Mouse (Mus musculus) embryonic facial prominence, embryonic 11.5 days (tissue): ENCODE measurements at regions not wholly inside any gene's neighbourhood (a gene's known extent, or its start where the extent isn't known, plus 50 kb on each side); places are given as distances from the start of the nearest gene placed in this dataset.
A peak's percentile ranks its signal among the peaks of the same experiment; 100 is the strongest.

Experiments used
- ATAC-seq: fragments of 200-750 bp; cut with Nextera tagmentation; replicated peaks from 2 replicates; pipeline ENCODE4 v1.8.0; 2017; ENCODE audit warnings: low read depth; ENCODE audit not compliant: insufficient number of reproducible peaks, low FRiP score, low TSS enrichment
- DNase-seq: peaks from one replicate; pipeline ENCODE4 v3.0.0-alpha.2; 2015; ENCODE audit warnings: low spot score
- H3K27ac ChIP-seq: fragments of 300-500 bp; sonication (generic); replicated peaks from 2 replicates; pipeline ENCODE4 v1.5.1; 2014; ENCODE audit warnings: mild to moderate bottlenecking, low read depth, low read length, control low read depth
- H3K27me3 ChIP-seq: fragments of 300-500 bp; sonication (generic); 2 replicates; pipeline ENCODE4 v1.6.1; 2014; ENCODE audit warnings: mild to moderate bottlenecking, low read length, moderate library complexity, mixed read lengths; ENCODE audit not compliant: control insufficient read depth, insufficient read depth
- H3K36me3 ChIP-seq: fragments of 300-500 bp; sonication (generic); replicated peaks from 2 replicates; pipeline ENCODE4 v1.6.1; 2014; ENCODE audit warnings: low read depth, mild to moderate bottlenecking, low read length, moderate library complexity, mixed read lengths; ENCODE audit not compliant: control insufficient read depth, insufficient read depth
- H3K4me1 ChIP-seq: fragments of 300-500 bp; sonication (generic); 2 replicates; pipeline ENCODE4 v1.6.1; 2014; ENCODE audit warnings: low read length, mixed read lengths; ENCODE audit not compliant: control insufficient read depth, insufficient read depth
- H3K4me2 ChIP-seq: fragments of 300-500 bp; sonication (generic); 2 replicates; pipeline ENCODE4 v1.6.1; 2014; ENCODE audit warnings: low read depth, mild to moderate bottlenecking, control low read depth, low read length, moderate library complexity
- H3K4me3 ChIP-seq: fragments of 300-500 bp; sonication (generic); 2 replicates; pipeline ENCODE4 v1.5.1; 2014; ENCODE audit warnings: low read depth, low read length, control low read depth
- H3K9ac ChIP-seq: fragments of 300-500 bp; sonication (generic); replicated peaks from 2 replicates; pipeline ENCODE4 v1.6.1; 2014; ENCODE audit warnings: mild to moderate bottlenecking, control low read depth, low read length
- H3K9me3 ChIP-seq: fragments of 300-500 bp; sonication (generic); replicated peaks from 2 replicates; pipeline ENCODE4 v1.6.1; 2016; ENCODE audit warnings: mild to moderate bottlenecking, low read length, inconsistent platforms, mixed read lengths; ENCODE audit not compliant: control insufficient read depth
- WGBS: fragments of 180-500 bp; shearing (Covaris S2); extraction: QIAGEN DNeasy Blood & Tissue Kit; methylation state at CpG from one replicate; pipeline ENCODE4 v1.1.7; 2014; 5-methylcytosine and 5-hydroxymethylcytosine counted together

- no peaks in the 10 kb centered on the region for H3K4me1 ChIP-seq
- no peak overlapping the region for H3K4me2 ChIP-seq
- 52% methylated on average over 12 of the region's 12 CpGs for WGBS
- ATAC-seq (peak; percentile 61; the same call in 1 of the 2 replicates), DNase-seq (peak; percentile 4)
- no peaks in the 10 kb centered on the region for H3K36me3 ChIP-seq
- H3K9me3 ChIP-seq: no peaks in the 10 kb centered on the region
- no peak overlapping the region for H3K27ac ChIP-seq
- H3K27me3 ChIP-seq: no peaks in the 10 kb centered on the region
- no peak overlapping the region for H3K9ac ChIP-seq
- no peak overlapping the region for H3K4me3 ChIP-seq
Measured at GRCm38 (mm10) chr2:117439372-117440183, 96.8 kb upstream of the Rasgrp1 start.

GRCm38 (mm10) chr2:117440801-117441281 lies 98.0 kb upstream of the Rasgrp1 start:
- ATAC-seq (no peak), DNase-seq (no peak)
- Histone ChIP-seq H3K4me3 (no peak overlapping the region), H3K9me3 (no peaks in the 10 kb centered on the region), H3K27me3 (no peaks in the 10 kb centered on the region), H3K4me2 (no peak overlapping the region), H3K36me3 (no peaks in the 10 kb centered on the region), H3K27ac (no peak overlapping the region), H3K9ac (no peak overlapping the region), H3K4me1 (no peaks in the 10 kb centered on the region)
- 82% methylated on average over 7 of the region's 7 CpGs for WGBS

GRCm38 (mm10) chr2:117442862-117443261 lies 100.1 kb upstream of the Rasgrp1 start:
- H3K9me3 ChIP-seq: no peaks in the 10 kb centered on the region
- no peak overlapping the region for H3K4me3 ChIP-seq
- H3K4me1 ChIP-seq: no peaks in the 10 kb centered on the region
- H3K36me3 ChIP-seq: no peaks in the 10 kb centered on the region
- no peak overlapping the region for H3K9ac ChIP-seq
- no peak overlapping the region for H3K4me2 ChIP-seq
- ATAC-seq: no peak
- no peak for DNase-seq
- 73% methylated on average over 4 of the region's 4 CpGs for WGBS
- H3K27me3 ChIP-seq: no peaks in the 10 kb centered on the region
- no peak overlapping the region for H3K27ac ChIP-seq

- 32% methylated on average over 5 of the region's 5 CpGs for WGBS
- peak; percentile 30 for DNase-seq
Measured at GRCm38 (mm10) chr2:117444671-117445070, 101.9 kb upstream of the Rasgrp1 start.

GRCm38 (mm10) chr2:117446876-117447275 lies 104.1 kb upstream of the Rasgrp1 start:
- H3K4me3 ChIP-seq: no peak overlapping the region
- no peaks in the 10 kb centered on the region for H3K27me3 ChIP-seq
- ATAC-seq: no peak
- H3K36me3 ChIP-seq: no peaks in the 10 kb centered on the region
- no peaks in the 10 kb centered on the region for H3K4me1 ChIP-seq
- H3K27ac ChIP-seq: no peak overlapping the region
- no peak overlapping the region for H3K9ac ChIP-seq
- H3K9me3 ChIP-seq: no peaks in the 10 kb centered on the region
- DNase-seq: no peak
- no peak overlapping the region for H3K4me2 ChIP-seq
- WGBS: 90% methylated on average over 4 of the region's 4 CpGs

More at GRCm38 (mm10) chr2:117444671-117445070, 101.9 kb upstream of the Rasgrp1 start:
- Histone ChIP-seq H3K9me3 (no peaks in the 10 kb centered on the region), H3K9ac (no peak overlapping the region), H3K27me3 (no peaks in the 10 kb centered on the region), H3K4me3 (no peak overlapping the region), H3K36me3 (no peaks in the 10 kb centered on the region), H3K4me1 (no peaks in the 10 kb centered on the region), H3K4me2 (no peak overlapping the region), H3K27ac (no peak overlapping the region)
- ATAC-seq: no peak

GRCm38 (mm10) chr2:117450172-117450865 lies 107.5 kb upstream of the Rasgrp1 start:
- Histone ChIP-seq H3K36me3 (no peaks in the 10 kb centered on the region), H3K9me3 (no peaks in the 10 kb centered on the region), H3K4me3 (no peak overlapping the region), H3K9ac (no peak overlapping the region), H3K27ac (no peak overlapping the region), H3K27me3 (no peaks in the 10 kb centered on the region), H3K4me1 (no peaks in the 10 kb centered on the region), H3K4me2 (no peak overlapping the region)
- 53% methylated on average over 7 of the region's 7 CpGs for WGBS
- DNase-seq: peak; percentile 52
- no peak; the same call in 1 of the 2 replicates for ATAC-seq

GRCm38 (mm10) chr2:117451818-117452217 lies 109.0 kb upstream of the Rasgrp1 start:
- H3K4me3 ChIP-seq: no peak overlapping the region
- H3K4me1 ChIP-seq: no peaks in the 10 kb centered on the region
- DNase-seq: no peak
- WGBS: 73% methylated on average over 5 of the region's 5 CpGs
- H3K9me3 ChIP-seq: no peaks in the 10 kb centered on the region
- no peak for ATAC-seq
- H3K36me3 ChIP-seq: no peaks in the 10 kb centered on the region
- H3K27me3 ChIP-seq: no peaks in the 10 kb centered on the region
- H3K4me2 ChIP-seq: no peak overlapping the region
- no peak overlapping the region for H3K27ac ChIP-seq
- H3K9ac ChIP-seq: no peak overlapping the region
